Comparison of ENCODE assay signal across 8 mouse cellular contexts in the genomic region with DNA sequence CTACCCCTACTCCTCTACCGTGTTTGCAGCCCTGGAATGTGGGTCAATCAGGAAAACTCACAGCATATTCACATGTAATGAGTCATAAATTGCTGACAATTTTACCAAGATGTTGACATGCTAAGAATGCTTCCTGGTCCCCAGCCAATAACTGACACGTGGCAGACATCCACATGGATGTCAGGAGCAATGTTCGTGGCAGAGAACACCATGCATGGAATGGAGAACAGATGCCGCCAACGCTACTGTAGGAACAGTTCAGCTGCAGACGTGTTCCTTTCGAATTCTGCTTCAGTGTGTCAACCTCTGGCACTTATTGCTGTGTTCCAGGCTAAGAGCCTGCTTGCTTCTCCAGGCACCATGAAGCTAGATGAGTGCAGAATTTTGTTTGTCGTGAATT.
DNase-seq lines count a peak whose midpoint lies in the region; ATAC-seq lines count a peak whose summit lies in the region.

No protein-coding gene starts in this region.

- peak; percentile 64 to 71 for DNase-seq in cerebellum, postnatal 10 days
- no peak for DNase-seq in cerebellum, adult 8-10 months
- DNase-seq in right cerebral cortex, adult 18-20 months, result peak; percentile 33
- no peak for DNase-seq in right cerebral cortex, postnatal 4 days
- DNase-seq in layer of hippocampus, postnatal 10 days (ENCODE audit: low spot score in 2 of 2), result peak; percentile 21 to 22
- DNase-seq in spleen, postnatal 14 days (ENCODE audit: low spot score in 2 of 2), result no peak
- DNase-seq in thymus, postnatal 14 days, result no peak

- ATAC-seq in granulocyte monocyte progenitor cell, adult 5-6 weeks (replicated peaks; ENCODE audit: poor library complexity, severe bottlenecking), result no peak

Comparison
In these comparisons a context has a peak if more than half of its experiments do, and no peak if none do; other contexts are left out.
1. DNase-seq: peak in cerebellum, postnatal 10 days (2 of 2), right cerebral cortex, adult 18-20 months (single experiment) and layer of hippocampus, postnatal 10 days (2 of 2); none in cerebellum, adult 8-10 months (single experiment), right cerebral cortex, postnatal 4 days (single experiment), spleen, postnatal 14 days (0 of 2) and thymus, postnatal 14 days (single experiment).